Mouse (Mus musculus) spleen, adult 2 months (tissue): ENCODE data around the gene Mdc1. TPM values are rescaled to one million over a fixed set of nuclear protein-coding genes. Genes with fewer than 3 reads are reported as not detected.

Source experiments
- DNase-seq, 2 experiments: peaks; one replicate each; pipeline versions ENCODE4 v3.0.0 to v3.0.0-alpha.2; 2012 to 2021; ENCODE audit warnings: low spot score in 2 of 2, low read depth in 1 of 2
- H3K27ac ChIP-seq: fragments of 200-500 bp; 2 replicates; pipeline ENCODE4 v1.5.1; 2012; ENCODE audit warnings: low read length, inconsistent platforms; ENCODE audit not compliant: insufficient read depth
- H3K27me3 ChIP-seq: fragments of 200-500 bp; 2 replicates; pipeline ENCODE4 v1.6.1; 2012; ENCODE audit warnings: mild to moderate bottlenecking, moderate library complexity, low read length, inconsistent platforms; ENCODE audit not compliant: control insufficient read depth, insufficient read depth
- H3K36me3 ChIP-seq: fragments of 200-500 bp; 2 replicates; pipeline ENCODE4 v1.6.1; 2012; ENCODE audit warnings: mild to moderate bottlenecking, low read length, inconsistent platforms; ENCODE audit not compliant: control insufficient read depth, insufficient read depth
- H3K4me1 ChIP-seq: fragments of 200-500 bp; 2 replicates; pipeline ENCODE4 v1.6.1; 2011; ENCODE audit warnings: inconsistent platforms; ENCODE audit not compliant: control insufficient read depth, insufficient read depth, insufficient read length
- H3K4me3 ChIP-seq: fragments of 200-500 bp; 2 replicates; pipeline ENCODE4 v1.5.1; 2011; ENCODE audit warnings: mild to moderate bottlenecking, inconsistent platforms; ENCODE audit not compliant: insufficient read depth, insufficient read length; ENCODE audit errors: extremely low read depth
- CTCF ChIP-seq: fragments of 200-500 bp; IDR thresholded peaks from 2 replicates; pipeline ENCODE4 v1.5.1; 2011; ENCODE audit warnings: mild to moderate bottlenecking, inconsistent platforms; ENCODE audit not compliant: insufficient read depth, insufficient read length, insufficient replicate concordance; ENCODE audit errors: extremely low read depth
- POLR2A ChIP-seq: fragments of 200-500 bp; IDR thresholded peaks from 2 replicates; pipeline ENCODE4 v1.6.1; 2011; ENCODE audit warnings: low read depth, low read length, inconsistent platforms
- WGBS: fragments of 180-500 bp; shearing (Covaris S2); methylation state at CpG from one replicate; pipeline ENCODE4 v1.1.7; 2018; 5-methylcytosine and 5-hydroxymethylcytosine counted together
- polyA plus RNA-seq: library from polyadenylated mRNA; depleted of rRNA; stranded (reverse); fragments of >200 nt; gene quantifications from 2 replicates; pipeline ENCODE4 v1.2.3, GENCODE M21; 2012

The Mdc1 gene
- polyA plus RNA-seq, 1 experiment = 11.6 TPM

DNA sequence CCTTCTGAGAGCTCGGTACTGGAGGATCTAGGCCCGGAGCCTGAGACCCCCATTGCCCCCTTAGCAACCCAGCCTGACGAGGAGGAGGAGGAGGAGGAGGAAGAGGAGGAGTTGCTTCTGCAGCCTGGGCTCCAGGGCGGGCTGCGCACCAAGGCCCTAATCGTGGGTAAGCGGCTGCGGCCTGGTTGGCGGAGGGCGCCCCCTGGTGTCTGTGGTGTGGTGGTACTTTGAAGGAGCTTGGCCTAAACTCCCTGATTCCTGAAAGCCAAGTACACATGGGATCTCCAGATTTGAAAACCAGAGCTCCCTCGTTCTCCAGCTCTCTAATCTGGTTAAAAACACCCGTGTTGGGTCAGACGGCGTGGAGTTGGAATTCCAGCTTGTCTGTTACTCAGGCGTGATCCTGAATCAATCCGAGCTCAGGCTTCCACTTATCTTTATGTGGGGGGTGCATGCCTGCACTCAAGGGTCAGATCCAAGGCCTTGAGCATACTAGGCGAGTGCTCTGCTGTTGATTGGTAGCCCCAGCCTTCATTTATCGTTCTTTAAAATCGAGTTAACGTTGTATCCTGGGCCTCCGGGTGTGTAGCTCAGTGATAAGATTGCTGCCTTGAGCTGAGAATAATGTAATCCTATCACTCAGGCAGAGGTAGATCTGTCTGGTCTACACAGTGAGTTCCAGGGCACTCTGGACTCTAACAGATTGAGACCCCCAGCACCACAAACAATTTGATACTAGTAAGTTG, 32.6 kb downstream of the Mdc1 start:
- Histone ChIP-seq H3K4me3 (peak overlapping the region; percentile 8; the same call in 1 of the 2 replicates), H3K27ac (no peak overlapping the region)

DNA sequence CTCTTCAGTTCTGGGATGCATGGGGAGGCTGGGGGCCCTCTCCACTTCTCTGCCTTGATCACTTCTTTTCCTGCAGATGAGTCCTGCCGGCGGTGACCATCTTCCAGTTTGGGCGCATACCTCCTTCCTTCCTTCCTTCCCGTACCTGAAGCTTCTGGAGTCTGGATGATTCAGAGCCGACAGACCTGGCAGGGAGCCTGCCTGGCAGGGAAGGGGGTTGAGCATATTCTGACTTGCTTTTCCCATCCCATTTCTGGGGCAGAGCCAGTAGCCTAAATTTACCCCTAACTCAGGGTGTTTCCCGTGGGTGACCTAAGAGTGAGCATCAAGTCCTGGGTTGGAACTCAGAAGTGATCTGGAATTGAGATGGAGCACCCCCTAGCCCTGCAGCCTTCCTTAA, 33.4 kb downstream of the Mdc1 start:
- Histone ChIP-seq H3K36me3 (peaks cover 31% of the 10 kb centered on the region), H3K4me3 (no peak overlapping the region), H3K4me1 (peaks cover 13% of the 10 kb centered on the region; the same call in 1 of the 2 replicates), H3K27me3 (no peaks in the 10 kb centered on the region), H3K27ac (no peak overlapping the region)
- DNase-seq = no peak
- TF ChIP-seq CTCF = no peak
- no peak for TF ChIP-seq POLR2A
- WGBS = 85% methylated on average over 6 of the region's 6 CpGs

More for the DNA sequence above, 32.6 kb downstream of the Mdc1 start:
- 39% methylated on average over 20 of the region's 21 CpGs for whole genome bisulfite sequencing
- TF ChIP-seq CTCF (peak; percentile 98), POLR2A (no peak)
- peak in 1 of 2 experiments; percentile 83 for DNase-seq
- Histone ChIP-seq H3K27me3 (no peaks in the 10 kb centered on the region), H3K36me3 (peaks cover 31% of the 10 kb centered on the region), H3K4me1 (peaks cover 13% of the 10 kb centered on the region; the same call in 1 of the 2 replicates)

DNA sequence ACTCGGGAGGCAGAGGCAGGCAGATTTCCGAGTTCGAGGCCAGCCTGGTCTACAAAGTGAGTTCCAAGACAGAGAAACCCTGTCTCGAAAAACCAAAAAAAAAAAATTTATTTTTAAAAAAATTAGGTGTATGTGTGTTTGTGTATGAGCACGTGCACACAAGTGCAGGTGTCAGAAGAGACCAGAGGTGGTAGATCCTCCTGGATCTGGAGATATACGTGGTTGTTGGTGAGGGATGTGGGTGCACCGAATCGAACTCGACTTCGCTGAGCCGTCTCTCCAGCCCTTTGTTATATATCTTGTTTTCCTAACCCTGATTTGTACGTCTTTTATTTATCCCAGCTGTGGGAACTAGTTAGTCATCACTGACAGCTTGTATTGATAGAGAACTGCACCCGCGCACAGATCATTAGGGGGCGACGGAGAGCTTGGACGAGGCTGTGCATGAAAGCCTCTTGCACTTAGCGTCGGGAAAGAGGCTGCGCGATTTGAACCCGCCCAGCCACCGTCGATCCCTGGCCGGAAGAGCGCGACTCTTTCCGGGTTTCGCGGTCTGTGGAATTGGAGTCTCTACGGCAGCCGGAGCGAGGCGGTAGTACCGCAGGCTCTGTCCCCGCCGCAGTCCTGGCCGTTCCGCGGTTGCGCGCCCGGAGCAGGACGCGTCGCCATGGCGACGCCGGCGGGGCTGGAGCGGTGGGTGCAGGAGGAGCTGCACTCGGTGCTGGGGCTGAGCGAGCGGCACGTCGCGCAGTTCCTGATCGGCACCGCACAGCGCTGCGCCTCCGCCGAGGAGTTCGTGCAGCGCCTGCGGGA, 38.1 kb downstream of the Mdc1 start, which contains the start of gene Dhx16:
Gene Dhx16, plus strand, starts transcription at position 575 of the 813 bp plus-strand sequence.
- peak; percentile 86 to 96 for DNase-seq
- WGBS = 6% methylated on average over 66 of the region's 66 CpGs
- Histone ChIP-seq H3K4me1 (peaks cover 3% of the 10 kb centered on the region; the same call in 1 of the 2 replicates), H3K36me3 (peaks cover 34% of the 10 kb centered on the region), H3K27ac (peak within 1 kb of the TSS; percentile 51), H3K27me3 (no peaks in the 10 kb centered on the region), H3K4me3 (peak within 1 kb of the TSS; percentile 87)
- TF ChIP-seq CTCF (peak; percentile 84; the same call in 1 of the 2 replicates), POLR2A (peak; percentile 19; the same call in 1 of the 2 replicates)

DNA sequence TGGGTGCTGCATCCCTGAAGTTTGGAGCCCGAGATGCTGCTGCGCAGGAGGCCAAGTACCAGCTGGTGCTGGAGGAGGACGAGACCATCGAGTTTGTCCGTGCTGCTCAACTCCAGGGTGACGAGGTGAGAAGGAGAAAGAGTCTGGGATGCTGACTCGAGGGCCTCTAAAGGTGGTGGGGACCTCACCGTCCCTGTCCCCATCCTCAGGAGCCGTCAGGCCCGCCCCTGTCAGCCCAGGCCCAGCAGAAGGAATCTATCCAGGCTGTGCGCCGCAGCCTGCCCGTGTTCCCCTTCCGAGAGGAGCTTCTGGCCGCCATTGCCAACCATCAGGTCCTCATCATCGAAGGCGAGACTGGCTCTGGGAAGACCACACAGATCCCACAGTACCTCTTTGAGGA, 41.6 kb downstream of the Mdc1 start:
- Histone ChIP-seq H3K4me1 (peaks cover 3% of the 10 kb centered on the region; the same call in 1 of the 2 replicates), H3K36me3 (peaks cover 43% of the 10 kb centered on the region), H3K27me3 (no peaks in the 10 kb centered on the region), H3K27ac (no peak overlapping the region), H3K4me3 (no peak overlapping the region)
- DNase-seq = no peak
- WGBS = 96% methylated on average over 17 of the region's 17 CpGs
- TF ChIP-seq POLR2A (no peak), CTCF (no peak)

DNA sequence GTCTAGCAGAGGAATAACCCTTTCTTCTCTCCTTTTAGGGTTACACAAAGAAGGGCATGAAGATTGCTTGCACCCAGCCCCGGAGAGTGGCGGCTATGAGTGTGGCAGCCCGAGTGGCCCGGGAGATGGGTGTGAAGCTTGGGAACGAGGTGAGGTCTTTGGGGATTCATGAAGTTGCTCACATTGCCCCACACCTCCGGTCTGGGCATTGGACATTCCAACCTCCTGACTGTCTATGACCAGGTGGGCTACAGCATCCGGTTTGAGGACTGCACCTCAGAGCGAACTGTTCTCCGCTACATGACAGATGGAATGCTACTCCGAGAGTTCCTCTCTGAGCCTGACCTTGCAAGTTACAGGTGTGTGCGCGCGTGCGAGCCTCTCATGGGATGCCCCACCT, 42.5 kb downstream of the Mdc1 start:
- no peak for TF ChIP-seq CTCF
- TF ChIP-seq POLR2A = no peak
- Histone ChIP-seq H3K27ac (no peak overlapping the region), H3K4me3 (no peak overlapping the region), H3K4me1 (peaks cover 3% of the 10 kb centered on the region; the same call in 1 of the 2 replicates), H3K36me3 (peaks cover 52% of the 10 kb centered on the region), H3K27me3 (no peaks in the 10 kb centered on the region)
- no peak for DNase-seq
- WGBS = 95% methylated on average over 14 of the region's 14 CpGs

GRCm38 (mm10) chr17:35887725-35888124, 46.4 kb downstream of the Mdc1 start:
- H3K4me1 ChIP-seq = no peaks in the 10 kb centered on the region
- 88% methylated on average over 11 of the region's 17 CpGs for WGBS
- DNase-seq = no peak
- no peak for TF ChIP-seq CTCF
- no peaks in the 10 kb centered on the region for H3K27me3 ChIP-seq
- H3K36me3 ChIP-seq = peaks cover 72% of the 10 kb centered on the region
- no peak overlapping the region for H3K27ac ChIP-seq
- no peak overlapping the region for H3K4me3 ChIP-seq
